Mouse (Mus musculus) erythroblast, embryonic 14.5 days (primary cell): ENCODE results near the gene Opa1.

Source experiments
- GATA1 ChIP-seq: IDR thresholded peaks from 2 replicates; pipeline ENCODE4 v1.6.1; 2012; ENCODE audit warnings: low read length, inconsistent platforms, mixed read lengths
- TAL1 ChIP-seq: IDR thresholded peaks from 3 replicates; pipeline ENCODE4 v1.6.1; 2012; ENCODE audit warnings: low read length, inconsistent platforms, mixed read lengths

DNA sequence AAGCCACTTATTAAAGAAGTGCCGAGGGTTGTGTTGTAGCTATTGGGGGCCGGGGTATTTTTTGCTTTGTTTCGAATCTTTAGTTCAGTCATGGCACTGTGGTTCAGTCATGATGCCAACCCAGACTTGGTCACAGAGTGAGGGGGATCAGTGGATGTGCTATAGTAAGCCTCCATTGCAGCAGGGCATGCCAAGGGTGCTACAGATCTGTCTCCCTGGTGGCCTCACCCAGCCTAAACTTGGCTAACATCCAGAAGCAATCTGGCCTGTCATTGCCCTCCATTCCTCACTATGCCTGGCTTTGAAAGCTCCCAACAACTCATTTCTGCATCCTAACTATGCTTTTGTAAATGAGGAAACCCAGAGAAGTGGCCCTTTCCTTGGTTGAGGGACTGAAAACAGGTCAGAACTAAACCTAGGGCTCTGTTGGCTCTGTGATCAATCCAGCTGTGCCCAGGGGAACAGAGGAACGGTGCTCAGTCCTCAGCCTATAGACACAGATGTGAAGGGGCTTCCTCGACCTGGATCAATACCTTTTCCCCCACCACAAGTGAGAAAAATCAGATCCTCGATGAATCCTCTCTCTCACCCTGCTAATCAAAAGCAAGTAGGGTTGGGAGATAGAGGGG, 114.8 kb downstream of the Opa1 start:
- TF ChIP-seq GATA1 (no peak), TAL1 (no peak)
